Mouse (Mus musculus) megakaryocyte, embryonic 14.5 days (primary cell): ENCODE data around the gene Slc35c1.

Experiments
- FLI1 ChIP-seq: IDR thresholded peaks from 2 replicates; pipeline ENCODE4 v1.6.1; 2012; ENCODE audit warnings: low read length, inconsistent platforms, mixed read lengths
- GATA1 ChIP-seq: IDR thresholded peaks from 3 replicates; pipeline ENCODE4 v1.6.1; 2012; ENCODE audit warnings: mixed read lengths, low read length, inconsistent platforms, borderline replicate concordance

DNA sequence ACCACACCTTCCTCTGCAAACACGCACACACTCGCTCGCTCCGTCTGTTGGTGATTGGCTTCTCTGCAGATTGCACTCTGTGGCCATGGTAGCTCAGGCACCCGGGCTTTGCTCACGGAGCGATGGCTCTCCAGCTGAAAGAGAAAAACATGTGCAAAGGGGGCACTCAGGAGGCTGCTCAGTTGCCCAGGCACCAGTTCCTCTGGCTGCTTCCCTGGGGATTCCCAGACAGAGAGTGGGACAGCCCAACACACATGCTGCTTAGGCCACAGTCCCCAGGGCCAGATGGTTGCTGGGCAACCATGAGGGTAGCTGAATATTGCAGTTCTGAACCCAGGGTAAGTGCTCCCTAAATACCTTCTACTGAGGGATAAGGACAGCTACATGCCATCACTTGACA is 54.7 kb downstream of the Slc35c1 start:
- no peak for TF ChIP-seq FLI1
- TF ChIP-seq GATA1: no peak
